Mouse (Mus musculus) common myeloid progenitor, adult 5-6 weeks (primary cell): ENCODE data around the gene Rab11fip4. TPM values are rescaled to one million over a fixed set of nuclear protein-coding genes. Genes with fewer than 3 reads are reported as not detected.

Source experiments
- ATAC-seq: replicated peaks from 2 replicates; pipeline ENCODE4 v1.8.0; 2016; ENCODE audit warnings: low read depth, mild to moderate bottlenecking, moderate TSS enrichment, inconsistent platforms; ENCODE audit not compliant: poor library complexity, severe bottlenecking
- total RNA-seq: library from RNA; stranded (forward); fragments of 200-1000, 187-1606 nt; gene quantifications from 2 replicates; pipeline ENCODE4 v1.2.3, GENCODE M21; 2017

Gene Rab11fip4
- total RNA-seq, 1 experiment from 2014 or later, result 1.5 TPM

DNA sequence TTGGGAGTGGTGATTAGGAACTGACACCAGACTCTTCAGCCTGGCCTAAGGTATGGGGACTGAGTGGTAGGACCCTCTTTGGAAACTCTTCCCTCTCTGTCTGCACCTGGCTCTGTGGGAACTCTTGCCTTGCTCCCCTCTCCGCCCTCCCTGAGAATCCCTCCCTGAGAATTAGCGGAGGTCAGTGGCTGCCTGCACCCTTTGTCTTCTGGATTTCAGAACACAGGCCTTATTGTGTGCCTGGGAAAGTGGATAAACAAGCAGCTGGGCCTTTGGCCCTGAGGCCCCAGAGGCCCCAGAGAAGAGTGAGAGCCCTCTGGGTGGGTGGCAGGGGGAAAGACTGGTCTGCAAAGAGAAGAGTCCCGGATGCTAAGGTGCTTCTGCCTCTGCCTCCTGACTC, 22.1 kb downstream of the Rab11fip4 start:
- no peak for ATAC-seq

GRCm38 (mm10) chr11:79613711-79614110, 22.7 kb downstream of the Rab11fip4 start:
- no peak for ATAC-seq

- no peak for ATAC-seq
These were observed 23.9 kb downstream of the Rab11fip4 start for GRCm38 (mm10) chr11:79614880-79615279.

GRCm38 (mm10) chr11:79615871-79616270, 24.9 kb downstream of the Rab11fip4 start:
- no peak for ATAC-seq

DNA sequence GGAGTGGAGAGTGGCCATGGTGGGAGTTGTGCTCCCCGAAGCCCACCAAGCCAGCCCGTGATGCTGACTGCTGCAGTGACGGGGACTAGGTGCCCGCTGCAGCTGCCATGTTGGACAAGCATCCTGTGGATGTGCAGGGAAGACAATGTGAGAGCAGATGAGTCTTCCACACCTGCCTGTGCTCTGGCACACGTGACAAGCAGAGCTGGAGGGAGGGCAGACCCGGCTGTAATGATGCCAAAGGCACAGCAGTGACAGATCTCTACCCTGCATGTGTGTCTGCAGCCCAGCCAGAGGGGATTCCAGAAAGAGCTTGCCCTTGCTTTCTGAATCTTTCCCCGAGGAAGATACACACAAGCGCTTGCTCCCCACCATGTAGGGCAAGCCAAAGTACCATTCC, 27.0 kb downstream of the Rab11fip4 start:
- ATAC-seq, result no peak

GRCm38 (mm10) chr11:79623029-79623428, 32.0 kb downstream of the Rab11fip4 start:
- peak; percentile 88 for ATAC-seq

DNA sequence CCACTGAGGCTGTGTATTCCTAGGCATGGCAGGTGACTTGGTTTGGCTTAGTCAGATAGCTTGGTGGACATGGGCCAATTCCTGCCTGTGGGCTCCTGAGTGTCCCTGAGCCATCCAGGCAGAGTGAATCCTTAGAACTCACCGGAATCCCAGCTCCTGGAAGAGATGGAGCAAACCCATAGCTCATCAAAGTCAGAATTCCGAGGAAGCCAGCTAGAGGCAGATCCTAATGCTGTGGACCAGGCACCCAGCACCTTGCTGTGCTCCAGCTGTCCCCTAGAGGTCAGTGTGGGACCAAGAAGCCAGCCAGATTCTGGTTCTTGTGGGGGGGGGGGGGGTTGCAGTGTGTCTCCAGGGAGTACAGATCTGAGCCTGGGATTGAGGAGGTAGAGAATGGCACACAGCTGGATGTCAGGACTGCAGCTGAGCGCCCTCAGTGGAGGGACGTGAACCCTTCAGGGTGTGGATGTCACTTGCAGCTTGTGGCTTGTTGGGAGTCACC, 33.8 kb downstream of the Rab11fip4 start:
- peak; percentile 48 for ATAC-seq

GRCm38 (mm10) chr11:79628716-79629115, 37.7 kb downstream of the Rab11fip4 start:
- ATAC-seq, result peak; percentile 45; the same call in 1 of the 2 replicates

DNA sequence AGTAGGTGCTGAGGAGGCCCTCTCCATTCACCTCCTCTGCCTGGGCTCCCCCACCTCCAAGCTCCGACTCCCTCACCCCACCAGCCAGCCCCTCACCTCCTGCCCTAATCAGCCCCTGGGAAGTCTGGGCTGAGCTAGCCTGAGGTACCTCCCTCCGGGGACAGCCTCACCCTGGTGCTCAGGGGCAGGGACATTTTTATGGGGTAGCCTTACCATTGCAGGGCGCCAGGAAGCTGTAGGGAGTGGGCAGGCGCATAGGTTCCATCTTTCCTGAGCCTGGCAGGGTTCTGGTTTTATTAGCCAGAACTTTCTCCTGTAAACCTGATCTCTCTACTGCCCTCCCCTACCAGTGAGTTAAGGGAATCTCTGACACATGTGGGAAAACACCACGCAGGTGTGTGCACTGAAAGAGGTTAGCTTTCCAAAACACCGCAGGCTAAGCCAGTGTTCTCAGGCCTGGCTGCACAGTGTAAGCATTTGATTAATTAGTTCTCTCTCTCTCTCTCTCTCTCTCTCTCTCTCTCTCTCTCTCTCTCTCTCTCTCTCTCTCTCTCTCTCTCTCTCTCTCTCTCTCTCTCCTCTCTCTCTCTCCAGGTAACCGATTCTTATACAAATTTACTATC, 38.9 kb downstream of the Rab11fip4 start:
- no peak for ATAC-seq

GRCm38 (mm10) chr11:79630521-79630920, 39.5 kb downstream of the Rab11fip4 start:
- no peak for ATAC-seq

DNA sequence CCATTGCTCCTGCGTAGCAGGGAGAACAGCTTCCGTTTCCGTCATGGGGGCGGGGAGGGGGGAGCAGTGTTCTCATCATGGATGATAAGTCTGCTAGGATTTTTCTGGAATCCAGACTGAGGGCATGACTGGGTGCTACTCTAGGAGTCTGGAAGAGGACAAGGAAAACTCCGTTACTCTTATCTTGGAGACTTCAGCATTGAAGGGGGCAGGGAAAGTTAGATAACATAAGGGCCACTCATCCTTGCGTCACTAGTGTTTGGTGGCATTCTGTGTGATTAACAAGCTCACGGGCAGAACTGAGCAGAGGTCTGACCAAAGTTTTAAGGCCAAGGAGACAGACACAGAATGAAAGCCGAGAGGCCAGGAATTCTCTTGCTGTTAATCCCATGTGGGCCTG, 42.4 kb downstream of the Rab11fip4 start:
- no peak for ATAC-seq

DNA sequence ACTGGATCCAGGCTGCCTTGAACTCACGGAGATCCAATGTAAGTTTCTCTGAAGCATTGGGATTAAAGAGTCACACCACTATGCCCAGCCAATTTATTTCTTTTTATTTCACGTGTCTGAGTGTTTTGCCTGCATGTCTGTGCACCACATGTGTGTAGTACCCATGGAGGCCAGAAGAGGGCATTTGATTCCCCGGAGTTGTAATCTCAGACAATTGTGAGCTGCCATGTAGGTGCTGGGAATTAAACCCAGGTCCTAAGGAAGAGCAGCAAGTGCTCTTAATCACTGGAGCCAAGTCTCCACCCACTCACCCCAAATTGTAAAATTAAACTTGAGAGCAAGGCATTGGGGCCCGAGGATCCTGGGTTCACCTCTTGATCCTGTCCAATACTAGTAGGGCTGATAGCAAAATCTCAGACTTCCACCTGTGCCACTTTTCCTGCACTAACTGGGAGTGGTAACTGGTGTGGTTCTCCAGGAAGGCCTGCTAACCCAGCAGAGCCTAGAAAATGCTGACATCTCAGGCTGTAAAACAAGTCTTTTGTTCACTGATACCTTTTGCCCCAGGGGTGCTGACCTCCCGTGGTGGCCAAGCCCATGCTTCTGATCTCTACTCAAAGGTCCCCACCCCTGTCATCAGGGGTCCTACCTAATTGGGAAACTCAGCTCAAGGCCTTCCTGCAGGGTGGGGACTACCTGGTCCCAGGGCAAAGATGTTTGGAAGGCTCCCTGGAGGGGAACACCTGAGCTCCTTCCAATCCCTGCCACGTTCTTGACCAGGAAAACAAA, 44.8 kb downstream of the Rab11fip4 start:
- ATAC-seq, result no peak

DNA sequence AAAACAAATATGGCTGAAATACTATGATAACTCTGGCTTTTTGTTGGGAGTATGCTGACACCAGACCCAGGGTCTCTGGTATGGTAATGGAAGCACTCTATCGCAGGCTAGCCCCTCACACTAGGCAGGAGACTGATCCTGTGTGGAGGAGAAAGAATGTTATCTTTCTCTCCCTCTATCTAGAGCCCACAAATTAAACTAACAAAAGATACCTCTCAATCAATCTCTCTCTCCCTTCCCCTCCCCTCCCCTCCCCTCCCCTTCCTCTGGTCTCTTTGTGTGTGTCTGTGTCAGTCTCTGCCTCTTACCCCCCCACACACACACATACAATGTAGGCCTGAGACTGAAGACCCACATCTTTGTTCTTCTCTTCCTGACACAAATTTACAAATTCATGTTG, 45.5 kb downstream of the Rab11fip4 start:
- ATAC-seq, result no peak

DNA sequence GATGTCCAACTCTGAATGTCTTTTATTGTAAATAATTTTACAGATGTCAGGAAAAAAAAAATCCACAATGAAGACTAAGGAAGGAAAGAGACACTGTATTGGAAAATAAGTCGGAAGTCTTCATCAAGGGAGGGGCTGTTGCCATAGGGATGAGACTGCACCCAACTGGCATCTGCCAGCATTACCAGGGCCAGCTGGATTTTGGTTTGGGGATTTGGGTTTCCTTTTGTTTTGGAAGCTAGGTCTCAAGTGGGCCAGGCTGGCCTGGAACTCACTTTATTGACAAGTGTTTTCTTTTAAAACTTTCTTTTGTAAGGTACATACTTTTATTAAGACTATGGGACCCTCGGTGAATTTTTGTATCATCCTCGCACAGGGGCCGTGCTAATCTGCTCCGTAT, 47.7 kb downstream of the Rab11fip4 start:
- ATAC-seq, result no peak

GRCm38 (mm10) chr11:79640940-79641733, 50.1 kb downstream of the Rab11fip4 start:
- ATAC-seq, result peak; percentile 75

DNA sequence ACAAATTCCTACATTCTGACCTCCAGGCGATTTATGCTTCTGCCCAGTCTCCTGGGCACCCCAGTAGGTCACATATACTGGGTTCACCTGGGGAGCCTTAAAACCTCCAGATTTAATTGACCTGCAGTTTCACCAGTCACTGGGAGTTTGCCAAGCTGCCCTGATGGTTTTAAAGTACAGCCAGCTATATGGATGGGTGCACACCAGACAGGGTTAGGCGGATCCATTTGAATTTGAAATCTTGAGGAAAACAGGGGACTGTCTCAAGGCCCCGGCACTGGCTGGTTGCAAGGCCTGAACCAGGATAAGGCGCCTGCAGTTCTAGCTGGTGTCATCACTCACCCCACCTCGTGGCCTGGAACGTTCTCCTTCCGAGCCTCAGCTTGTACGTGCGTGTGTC, 52.7 kb downstream of the Rab11fip4 start:
- no peak for ATAC-seq

DNA sequence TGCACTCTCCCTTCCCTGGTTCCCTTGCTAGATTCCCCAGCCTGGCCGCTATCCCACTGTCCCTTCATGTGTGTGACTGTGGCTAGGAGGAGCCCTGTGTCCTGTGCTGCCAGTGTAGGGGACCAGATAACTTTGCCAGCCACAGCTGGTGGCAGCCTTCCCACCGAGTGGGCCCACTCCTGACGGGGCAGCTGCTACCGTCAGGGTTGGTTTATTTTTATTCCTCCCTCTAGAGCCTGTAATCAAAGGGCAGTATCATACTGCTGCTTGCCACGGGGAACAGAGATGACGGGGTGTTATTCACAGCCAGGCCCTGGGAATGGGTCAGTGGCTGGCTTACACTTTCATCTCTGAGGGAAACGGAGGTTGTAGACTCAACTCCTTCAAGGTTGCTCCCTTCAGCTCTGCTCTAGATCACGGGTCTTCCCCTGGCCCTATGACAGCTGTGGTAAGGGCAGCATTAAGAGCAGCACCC, 53.7 kb downstream of the Rab11fip4 start:
- ATAC-seq, result no peak

DNA sequence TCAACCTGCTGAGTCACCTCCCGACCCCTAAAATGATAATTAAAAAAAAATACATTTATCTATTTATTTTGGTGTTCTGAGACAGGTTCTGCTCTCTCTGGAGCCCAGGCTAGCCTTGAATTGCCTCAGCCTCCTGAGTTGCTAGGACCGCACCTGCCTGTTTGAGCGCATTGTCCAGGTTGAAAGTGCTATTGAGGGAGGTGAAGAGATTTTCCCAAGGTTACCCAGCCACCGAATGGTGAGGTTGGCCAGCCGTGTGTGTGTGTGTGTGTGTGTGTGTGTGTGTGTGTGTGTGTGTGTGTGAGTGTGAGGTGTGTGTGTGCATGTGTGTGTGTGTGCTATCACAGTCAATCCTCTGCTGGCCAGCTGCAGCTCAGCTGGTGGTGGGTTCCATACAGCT, 55.0 kb downstream of the Rab11fip4 start:
- ATAC-seq, result no peak

DNA sequence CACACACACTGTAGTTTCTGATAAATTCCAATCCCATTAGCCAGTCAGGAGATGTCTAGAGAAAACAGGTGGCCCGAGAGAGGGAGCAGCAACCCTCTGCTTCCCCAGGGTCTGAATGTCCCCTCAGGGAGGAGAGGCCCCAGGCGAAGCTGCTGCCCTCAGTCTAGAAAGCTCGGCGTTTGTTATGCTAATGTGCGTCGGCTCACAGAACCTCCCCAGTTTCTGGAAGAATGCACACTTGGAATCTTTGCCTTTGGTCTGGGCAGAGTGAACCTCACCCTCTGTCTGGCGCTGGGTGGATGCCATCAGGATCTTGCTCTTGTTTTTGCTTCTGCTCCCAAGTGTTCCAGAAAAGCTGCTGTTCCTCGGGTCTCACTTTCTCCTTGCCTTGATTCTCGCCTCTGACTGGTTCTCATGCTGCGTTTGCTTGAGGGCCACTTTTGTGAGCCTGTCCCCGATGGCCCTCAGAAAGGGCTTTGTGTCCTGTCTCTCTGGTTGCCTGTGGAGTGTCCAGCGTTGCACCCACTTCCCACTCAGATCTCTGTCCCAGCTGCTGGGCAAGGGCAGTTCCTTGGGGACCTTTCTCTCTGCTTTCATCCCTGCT, 55.6 kb downstream of the Rab11fip4 start:
- no peak for ATAC-seq

DNA sequence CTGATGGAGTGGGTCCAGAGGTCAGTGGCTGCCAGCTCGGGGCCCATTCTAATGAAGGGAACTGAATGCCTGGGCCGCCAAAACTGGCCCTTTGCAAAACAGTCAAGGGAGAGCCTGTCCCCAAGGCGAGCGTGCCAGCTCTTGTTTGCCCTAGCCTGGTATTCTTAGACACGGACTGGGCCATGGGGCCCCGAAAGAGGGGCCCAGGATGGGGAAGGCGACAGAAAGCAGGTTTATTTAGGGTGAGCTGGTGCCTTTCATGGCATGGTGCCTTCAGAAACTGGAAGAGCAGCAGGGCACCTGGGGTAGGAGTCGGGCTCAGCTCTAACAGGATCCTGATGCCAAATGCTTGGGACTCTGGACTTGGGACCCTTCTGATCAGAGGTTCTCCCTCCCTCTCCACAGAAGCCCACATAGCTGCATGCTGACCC, 56.1 kb downstream of the Rab11fip4 start:
- no peak for ATAC-seq
